Comparison of ENCODE assay signal across 8 mouse cellular contexts in genomic region chr8:107002532-107002931, GRCm38 (mm10). TPM values are rescaled to one million over a fixed set of nuclear protein-coding genes. Genes with fewer than 3 reads are reported as not detected.
A peak's percentile ranks its signal among the peaks of the same experiment; 100 is the strongest.
DNase-seq lines count a peak whose midpoint lies in the region; ATAC-seq lines count a peak whose summit lies in the region.

No protein-coding gene starts in this region.

- ATAC-seq in intestine, embryonic 15.5 days: peak; percentile 88
- ATAC-seq in megakaryocyte progenitor cell, adult 5-6 weeks (replicated peaks; ENCODE audit: poor library complexity): peak; percentile 100

- no peak overlapping the region for H3K27ac ChIP-seq in intestine, embryonic 15.5 days

- peak; percentile 65 for DNase-seq in WW6 (ENCODE audit: low read depth, low spot score)
- peak; percentile 96 to 97 for DNase-seq in cerebellum, postnatal 10 days
- DNase-seq in frontal cortex, postnatal 36 days (ENCODE audit: low spot score in 2 of 2): peak; percentile 84 to 92
- peak; percentile 85 to 92 for DNase-seq in left cerebral cortex, postnatal 10 days (ENCODE audit: extremely low spot score in 1 of 2, low spot score in 2 of 2)
- peak; percentile 90 to 93 for DNase-seq in right cerebral cortex, postnatal 10 days (ENCODE audit: low spot score in 2 of 2)
- peak; percentile 70 for DNase-seq in urinary bladder, postnatal 10 days (ENCODE audit: low spot score)

- H3K9me3 ChIP-seq in intestine, embryonic 15.5 days: no peaks in the 10 kb centered on the region

- H3K9ac ChIP-seq in intestine, embryonic 15.5 days: no peak overlapping the region

- WGBS in intestine, embryonic 15.5 days: 18% methylated on average over 5 of the region's 5 CpGs

- intact Hi-C loops in left cerebral cortex, postnatal 10 days (cut with DNase I): loop anchor here (5.0 kb wide), 4 partner anchors 65 to 305 kb away; partner anchors contain the start of gene Sntb2

- H3K36me3 ChIP-seq in intestine, embryonic 15.5 days: peaks cover 3% of the 10 kb centered on the region; the same call in 1 of the 2 replicates

- no peaks in the 10 kb centered on the region for H3K4me1 ChIP-seq in intestine, embryonic 15.5 days (replicated peaks)

- no peaks in the 10 kb centered on the region for H3K27me3 ChIP-seq in intestine, embryonic 15.5 days (replicated peaks)

- H3K4me2 ChIP-seq in intestine, embryonic 15.5 days (replicated peaks): no peak overlapping the region

- no peak overlapping the region for H3K4me3 ChIP-seq in intestine, embryonic 15.5 days (replicated peaks)

RNA-seq across cellular contexts. Expression of gene Vps4a, which starts 28.5 kb away (rescaled TPM):
- 59.5 and 63.3 TPM in 2 replicates for polyA plus RNA-seq in intestine, embryonic 15.5 days (2015; fragmentation: Nextera tagmentation; extraction: Ambion mirVana)
- 100 to 1,000 TPM; 130 to 143 TPM for total RNA-seq in left cerebral cortex, postnatal 10 days (2021)
- 26.4 and 27.4 TPM in 2 replicates for total RNA-seq in megakaryocyte progenitor cell, adult 5-6 weeks (2015)
- total RNA-seq in megakaryocyte progenitor cell, adult 5-6 weeks (2017): 34.3 and 34.5 TPM in 2 replicates

RNA-seq across cellular contexts. Expression of gene Pdf, which starts 45.9 kb away (rescaled TPM):
- 52.5 and 54.8 TPM in 2 replicates for polyA plus RNA-seq in intestine, embryonic 15.5 days (2015; fragmentation: Nextera tagmentation; extraction: Ambion mirVana)
- 10 to 100 TPM; 25.5 to 25.8 TPM for total RNA-seq in left cerebral cortex, postnatal 10 days (2021)
- 40.1 and 48.6 TPM in 2 replicates for total RNA-seq in megakaryocyte progenitor cell, adult 5-6 weeks (2015)
- 35.3 and 46.3 TPM in 2 replicates for total RNA-seq in megakaryocyte progenitor cell, adult 5-6 weeks (2017)

RNA-seq across cellular contexts. Expression of gene Cog8, which starts 54.0 kb away (rescaled TPM):
- 39.3 and 40.4 TPM in 2 replicates for polyA plus RNA-seq in intestine, embryonic 15.5 days (2015; fragmentation: Nextera tagmentation; extraction: Ambion mirVana)
- total RNA-seq in left cerebral cortex, postnatal 10 days (2021): 10 to 100 TPM; 26.2 to 28.0 TPM
- total RNA-seq in megakaryocyte progenitor cell, adult 5-6 weeks (2015): 13.2 and 18.1 TPM in 2 replicates
- 22.8 and 25.6 TPM in 2 replicates for total RNA-seq in megakaryocyte progenitor cell, adult 5-6 weeks (2017)

RNA-seq across cellular contexts. Expression of gene Nip7, which starts 54.1 kb away (rescaled TPM):
- 92.5 and 97.3 TPM in 2 replicates for polyA plus RNA-seq in intestine, embryonic 15.5 days (2015; fragmentation: Nextera tagmentation; extraction: Ambion mirVana)
- total RNA-seq in left cerebral cortex, postnatal 10 days (2021): 10 to 100 TPM; 61.0 to 62.3 TPM
- 53.2 and 67.0 TPM in 2 replicates for total RNA-seq in megakaryocyte progenitor cell, adult 5-6 weeks (2015)
- total RNA-seq in megakaryocyte progenitor cell, adult 5-6 weeks (2017): 39.3 and 42.1 TPM in 2 replicates
